In the genomic region with DNA sequence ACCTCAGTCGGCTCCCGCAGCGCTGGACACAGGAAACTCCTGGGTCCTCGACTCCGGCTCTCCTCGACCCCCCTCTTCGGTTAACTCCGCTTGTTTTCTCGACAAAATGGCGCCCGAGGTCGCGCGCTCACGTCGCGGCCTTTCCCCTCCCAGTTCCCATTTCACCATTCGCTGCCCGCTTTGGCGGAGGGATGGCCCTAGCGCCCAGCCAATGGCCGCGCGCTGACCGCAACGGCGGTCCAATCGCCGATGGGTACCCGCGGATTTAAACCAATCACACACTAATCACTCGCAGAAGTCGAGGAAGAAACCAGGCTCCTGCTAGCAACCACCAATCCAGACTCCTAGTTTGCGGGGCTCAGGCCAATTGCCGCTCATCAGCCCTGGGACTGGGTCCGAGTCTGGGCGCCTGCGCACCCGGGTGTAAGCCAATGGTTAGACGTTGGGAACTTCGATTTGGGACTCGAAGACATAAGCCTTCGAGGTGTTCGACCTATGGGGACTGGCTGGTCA, we compare ENCODE assay signal across 8 mouse cellular contexts. TPM values are rescaled to one million over a fixed set of nuclear protein-coding genes. Genes with fewer than 3 reads are reported as not detected.
A peak's percentile ranks its signal among the peaks of the same experiment; 100 is the strongest.
DNase-seq lines count a peak whose midpoint lies in the region; ATAC-seq and TF ChIP-seq lines count a peak whose summit lies in the region.

Gene Cnot1 (minus strand): TSS at position 134 of the 513 bp plus-strand sequence.

- H3K4me3 ChIP-seq in MEL (ENCODE audit: control insufficient read depth in 1 of 2, insufficient read depth in 1 of 2, low read depth in 2 of 2, low read length in 2 of 2), result peak within 1 kb of the TSS; percentile 83 to 88
- peak within 1 kb of the TSS; percentile 87 for H3K4me3 ChIP-seq in cerebellum, adult 2 months (replicated peaks; ENCODE audit: insufficient read depth, low read depth, low read length)
- peak within 1 kb of the TSS; percentile 94 for H3K4me3 ChIP-seq in forebrain, postnatal 0 days (ENCODE audit: low read depth, low read length)
- peak within 1 kb of the TSS; percentile 99 for H3K4me3 ChIP-seq in lung, embryonic 15.5 days

- peak; percentile 96 for ATAC-seq in forebrain, postnatal 0 days
- ATAC-seq in lung, embryonic 15.5 days (ENCODE audit: borderline replicate concordance, extremely low read depth, low FRiP score, low TSS enrichment), result peak; percentile 96

- TF ChIP-seq RAD21 in MEL (IDR thresholded peaks at IDR 0.05; ENCODE audit: low read depth, low read length), result no peak

- DNase-seq in MEL (ENCODE audit: low read depth, low spot score), result peak; percentile 99
- peak; percentile 97 to 99 for DNase-seq in cerebellum, adult 2 months
- DNase-seq in forebrain, postnatal 0 days, result peak; percentile 99
- DNase-seq in heart, postnatal 4 days, result peak; percentile 97
- DNase-seq in layer of hippocampus, adult 8-10 months (ENCODE audit: low spot score in 2 of 2), result peak; percentile 98 to 99
- DNase-seq in ovary, adult 18-20 months (ENCODE audit: low spot score), result peak; percentile 95
- peak; percentile 97 for DNase-seq in thymus, postnatal 0 days (ENCODE audit: low spot score)

- H3K27ac ChIP-seq in MEL (ENCODE audit: control insufficient read depth, low read depth, low read length), result peak within 1 kb of the TSS; percentile 94
- H3K27ac ChIP-seq in cerebellum, adult 2 months (ENCODE audit: insufficient read depth, low read length), result peak within 1 kb of the TSS; percentile 74
- H3K27ac ChIP-seq in forebrain, postnatal 0 days (ENCODE audit: low read depth, low read length), result peak within 1 kb of the TSS; percentile 88
- H3K27ac ChIP-seq in lung, embryonic 15.5 days, result peak within 1 kb of the TSS; percentile 98

- peaks cover 49% of the 10 kb centered on the region for H3K79me2 ChIP-seq in MEL (ENCODE audit: control insufficient read depth, insufficient read depth, low read length, poor library complexity)

- H3K36me3 ChIP-seq in MEL (ENCODE audit: control insufficient read depth in 1 of 2, insufficient read depth in 2 of 2, low read length in 2 of 2), result peaks cover 11 to 38% of the 10 kb centered on the region in 2 experiments; a peak in 3 of 4 replicates
- H3K36me3 ChIP-seq in forebrain, postnatal 0 days (ENCODE audit: insufficient read depth), result no peaks in the 10 kb centered on the region
- H3K36me3 ChIP-seq in lung, embryonic 15.5 days, result 0 out of 2 replicates have a peak, but pooled peaks cover 9% of the 10 kb centered on the region

- H3K4me2 ChIP-seq in forebrain, postnatal 0 days (ENCODE audit: low read depth), result peak within 1 kb of the TSS; percentile 89
- H3K4me2 ChIP-seq in lung, embryonic 15.5 days, result peak within 1 kb of the TSS; percentile 89

- TF ChIP-seq CTCF in MEL (IDR thresholded peaks at IDR 0.05 in 2 of 3, conservative IDR thresholded peaks at IDR 0.05 in 1 of 3; ENCODE audit: control insufficient read depth in 1 of 3, insufficient read depth in 1 of 3, low read depth in 2 of 3, low read length in 3 of 3, poor library complexity in 1 of 3, severe bottlenecking in 1 of 3), result no peak
- TF ChIP-seq CTCF in cerebellum, adult 2 months (IDR thresholded peaks at IDR 0.05; ENCODE audit: borderline replicate concordance, insufficient read depth, low read depth, low read length), result no peak
- no peak for TF ChIP-seq CTCF in forebrain, postnatal 0 days (IDR thresholded peaks at IDR 0.05; ENCODE audit: low read depth)

- no peak for TF ChIP-seq EP300 in MEL (IDR thresholded peaks at IDR 0.05; ENCODE audit: low read depth in 1 of 2, low read length in 2 of 2)

- no peaks in the 10 kb centered on the region for H3K27me3 ChIP-seq in MEL (ENCODE audit: control insufficient read depth in 1 of 2, insufficient read depth in 2 of 2, low read length in 2 of 2)
- no peaks in the 10 kb centered on the region for H3K27me3 ChIP-seq in cerebellum, adult 2 months (ENCODE audit: control insufficient read depth, insufficient read depth, low read length)
- H3K27me3 ChIP-seq in forebrain, postnatal 0 days (ENCODE audit: insufficient read depth, low read length), result no peaks in the 10 kb centered on the region
- no peaks in the 10 kb centered on the region for H3K27me3 ChIP-seq in lung, embryonic 15.5 days

- peak in 1 of 2 experiments; percentile 11; a peak in 1 of 4 replicates for TF ChIP-seq POLR2A in MEL (IDR thresholded peaks at IDR 0.05; ENCODE audit: control insufficient read depth in 1 of 2, insufficient read depth in 1 of 2, low read depth in 1 of 2, low read length in 2 of 2, poor library complexity in 1 of 2)
- TF ChIP-seq POLR2A in cerebellum, adult 2 months (IDR thresholded peaks at IDR 0.05; ENCODE audit: borderline replicate concordance, insufficient read depth, low read length), result no peak

- H3K4me1 ChIP-seq in MEL (ENCODE audit: control insufficient read depth in 1 of 2, insufficient read depth in 2 of 2, low read length in 2 of 2), result peaks cover 12 to 31% of the 10 kb centered on the region in 2 experiments
- peaks cover 4% of the 10 kb centered on the region; the same call in 1 of the 2 replicates for H3K4me1 ChIP-seq in cerebellum, adult 2 months (ENCODE audit: control insufficient read depth, insufficient read depth, low read length)
- peaks cover 8% of the 10 kb centered on the region for H3K4me1 ChIP-seq in forebrain, postnatal 0 days (ENCODE audit: insufficient read depth)
- H3K4me1 ChIP-seq in lung, embryonic 15.5 days, result peaks cover 32% of the 10 kb centered on the region

- WGBS in cerebellum, adult 2 months, result under 1% methylated on average over 44 of the region's 44 CpGs
- WGBS in forebrain, postnatal 0 days, result 1% methylated on average over 44 of the region's 44 CpGs
- under 1% methylated on average over 44 of the region's 44 CpGs for WGBS in lung, embryonic 15.5 days

- peak within 1 kb of the TSS; percentile 93 for H3K9ac ChIP-seq in MEL (ENCODE audit: control insufficient read depth, low read depth, low read length, poor library complexity, severe bottlenecking)
- peak within 1 kb of the TSS; percentile 94 for H3K9ac ChIP-seq in forebrain, postnatal 0 days
- H3K9ac ChIP-seq in lung, embryonic 15.5 days, result peak within 1 kb of the TSS; percentile 99

- H3K9me3 ChIP-seq in MEL (replicated peaks; ENCODE audit: insufficient read depth, low read length), result no peaks in the 10 kb centered on the region
- no peaks in the 10 kb centered on the region for H3K9me3 ChIP-seq in forebrain, postnatal 0 days (ENCODE audit: low read length)
- H3K9me3 ChIP-seq in lung, embryonic 15.5 days, result no peaks in the 10 kb centered on the region

TF ChIP-seq in MEL, 35 proteins besides CTCF, POLR2A, EP300 and RAD21 (continues in another document):
- TF ChIP-seq MEF2A (IDR thresholded peaks at IDR 0.05; ENCODE audit: extremely low read depth, insufficient replicate concordance, low read depth, low read length, poor library complexity, severe bottlenecking) (no peak), TBP (IDR thresholded peaks at IDR 0.05; ENCODE audit: low read depth, low read length) (0 out of 2 replicates have a peak, but pooled peaks have one; percentile 27), CHD2 (IDR thresholded peaks at IDR 0.05; ENCODE audit: low read length) (peak; percentile 90), USF1 (IDR thresholded peaks at IDR 0.05; ENCODE audit: low read depth, low read length) (no peak), MXI1 (IDR thresholded peaks at IDR 0.05; ENCODE audit: low read depth, low read length) (no peak; the same call in 1 of the 2 replicates), TAL1 (IDR thresholded peaks at IDR 0.05; ENCODE audit: low read length) (no peak), UBTF (IDR thresholded peaks at IDR 0.05; ENCODE audit: borderline replicate concordance, insufficient read depth, low read depth, low read length) (0 out of 2 replicates have a peak, but pooled peaks have one; percentile 18), GABPA (IDR thresholded peaks at IDR 0.05; ENCODE audit: low read depth, low read length) (no peak), KAT2A (conservative IDR thresholded peaks at IDR 0.05; ENCODE audit: low read depth, low read length) (no peak; the same call in 1 of the 2 replicates), TCF12 (IDR thresholded peaks at IDR 0.05; ENCODE audit: low read depth, low read length) (peak; percentile 32; the same call in 1 of the 2 replicates), E2F4 (IDR thresholded peaks at IDR 0.05; ENCODE audit: borderline replicate concordance, low read depth, low read length) (peak; percentile 88; the same call in 1 of the 2 replicates), MYB (IDR thresholded peaks at IDR 0.05; ENCODE audit: low read depth, low read length) (no peak), MAX (IDR thresholded peaks at IDR 0.05; ENCODE audit: low read length) (peak; percentile 56; the same call in 1 of the 2 replicates), NRF1 (IDR thresholded peaks at IDR 0.05; ENCODE audit: insufficient read depth, low read depth, low read length, poor library complexity, severe bottlenecking) (peak; percentile 89), POLR2AphosphoS2 (IDR thresholded peaks at IDR 0.05; ENCODE audit: low read length) (no peak; the same call in 1 of the 2 replicates), JUND (IDR thresholded peaks at IDR 0.05; ENCODE audit: low read depth, low read length) (no peak), NELFE (IDR thresholded peaks at IDR 0.05; ENCODE audit: low read depth, low read length) (peak; percentile 52; the same call in 1 of the 2 replicates), HCFC1 (IDR thresholded peaks at IDR 0.05; ENCODE audit: low read depth, low read length) (peak; percentile 76), CHD1 (IDR thresholded peaks at IDR 0.05; ENCODE audit: low read depth, low read length) (no peak), ZC3H11A (IDR thresholded peaks at IDR 0.05; ENCODE audit: low read depth, low read length) (no peak), MAZ (IDR thresholded peaks at IDR 0.05; ENCODE audit: low read depth, low read length) (peak; percentile 11; the same call in 1 of the 2 replicates), BHLHE40 (IDR thresholded peaks at IDR 0.05; ENCODE audit: borderline replicate concordance, low read depth, low read length) (no peak), MYC (IDR thresholded peaks at IDR 0.05; ENCODE audit: low read depth, low read length) (0 out of 2 replicates have a peak, but pooled peaks have one; percentile 21)

RNA-seq across cellular contexts. Expression of gene Cnot1, which starts in this region (rescaled TPM):
- total RNA-seq in MEL (2012; rRNA removed), result 119 and 158 TPM in 2 replicates
- polyA plus RNA-seq in MEL (2012; ENCODE audit: insufficient read depth in 1 of 2, insufficient read length in 2 of 2, low read depth in 1 of 2, low replicate concordance in 2 of 2, missing spikeins in 1 of 2), result 1,000 to 10,000 TPM in 1 of 2 experiments, 100 to 1,000 TPM in 1; 259 to 3,440 TPM
- polyA plus RNA-seq in cerebellum, adult 2 months (2012; rRNA removed), result 64.8 and 74.9 TPM in 2 replicates
- 132 and 143 TPM in 2 replicates for total RNA-seq in forebrain, postnatal 0 days (2014; rRNA removed)
- 19.0 and 25.0 TPM in 2 replicates for polyA plus RNA-seq in forebrain, postnatal 0 days (2015; fragmentation: Nextera tagmentation; extraction: Ambion mirVana)
- 100 to 1,000 TPM; 152 to 174 TPM for total RNA-seq in heart, postnatal 4 days (2021)
- total RNA-seq in layer of hippocampus, adult 8-10 months (2022), result 100 to 1,000 TPM; 116 to 162 (median 145) TPM
- polyA plus RNA-seq in lung, embryonic 15.5 days (2015; fragmentation: Nextera tagmentation; extraction: Ambion mirVana), result 64.1 and 65.5 TPM in 2 replicates
- 45.2 and 48.8 TPM in 2 replicates for polyA plus RNA-seq in thymus, postnatal 0 days (2015; fragmentation: Nextera tagmentation; extraction: Ambion mirVana)

Comparison
In these comparisons a context has a peak if more than half of its experiments do, and no peak if none do; other contexts are left out.
1. Peak in every context shown above with its lines: DNase-seq, ATAC-seq, H3K4me3 ChIP-seq and H3K27ac ChIP-seq.